Mouse (Mus musculus) skeletal muscle tissue, adult 2 months (tissue): ENCODE data around the gene Atxn7l1.

ENCODE experiments used
- DNase-seq: peaks from one replicate; pipeline ENCODE4 v3.0.0-alpha.2; 2012; ENCODE audit warnings: low read depth, low spot score

Atxn7l1 gene

DNA sequence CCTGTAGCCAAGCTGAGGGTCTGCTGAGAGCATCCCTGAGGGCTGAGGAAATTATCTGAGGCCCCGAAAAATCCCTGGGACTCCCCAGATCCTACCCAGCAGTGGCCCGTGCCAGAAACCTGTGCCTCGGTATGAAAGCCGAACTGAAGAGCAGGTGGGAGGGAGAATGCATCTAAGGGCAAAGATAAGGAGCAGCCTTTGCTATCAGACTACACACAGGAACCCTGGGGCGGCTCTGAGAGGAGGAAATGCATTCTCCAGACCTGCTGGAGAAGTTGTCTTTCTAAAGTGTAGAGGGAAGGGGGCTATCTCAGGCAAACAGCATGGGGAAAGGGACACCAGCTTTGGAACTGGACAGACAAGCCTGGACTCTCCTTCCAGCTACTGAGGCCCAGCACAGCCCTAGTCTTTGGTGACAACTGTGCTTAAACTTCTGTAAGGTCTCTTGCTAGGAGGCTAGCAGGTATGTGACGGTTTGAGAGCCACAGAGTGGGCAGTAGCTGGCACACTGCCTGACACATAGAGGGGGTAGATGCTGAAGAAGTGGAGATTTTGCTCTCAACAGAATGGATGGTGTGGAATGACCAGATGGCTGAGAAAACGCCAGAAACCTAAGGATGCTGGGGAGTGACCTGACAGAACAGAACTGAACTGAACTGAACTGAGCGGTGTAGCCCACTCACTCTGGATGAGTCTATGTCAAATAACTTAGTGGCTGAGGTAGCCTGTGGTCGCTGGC is 170.5 kb downstream of the Atxn7l1 start:
- no peak for DNase-seq

DNA sequence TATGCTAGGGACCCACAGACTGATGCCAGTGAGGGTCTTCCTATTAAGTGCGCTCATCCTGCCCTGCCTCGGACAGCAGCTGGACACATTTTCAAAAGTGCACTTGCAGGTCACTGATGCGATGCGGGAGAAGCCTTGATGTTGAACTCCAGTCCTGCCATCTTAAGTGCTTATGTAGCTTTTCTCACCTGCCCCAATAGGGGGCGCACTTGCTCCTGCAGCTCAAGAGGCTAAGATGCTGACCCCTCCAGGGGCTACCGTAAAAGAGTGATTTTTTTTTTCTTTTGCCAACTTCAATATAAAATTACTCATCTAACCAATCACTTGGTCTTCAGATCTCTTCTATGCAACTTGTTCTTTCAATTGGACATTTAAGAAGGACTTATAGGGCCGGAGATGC is 175.1 kb downstream of the Atxn7l1 start:
- no peak for DNase-seq

DNA sequence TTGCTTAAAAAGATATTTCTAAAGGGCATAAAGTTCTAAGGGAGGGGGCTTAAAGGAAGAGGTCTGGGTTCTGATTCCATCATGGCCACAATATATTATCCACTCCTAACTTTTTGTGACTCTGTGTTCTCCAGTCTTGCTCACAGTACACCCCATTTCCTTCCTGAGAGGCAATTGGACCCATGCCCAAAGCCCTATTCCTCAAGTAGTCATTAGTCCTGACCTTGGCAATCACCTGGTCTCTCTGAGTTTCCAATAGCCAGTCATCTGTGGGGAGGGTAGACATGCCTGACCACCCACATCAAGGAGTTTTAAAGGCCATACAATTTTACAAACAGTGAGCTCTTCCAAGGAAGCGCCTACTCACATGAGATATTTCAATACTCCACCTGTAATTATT is 176.3 kb downstream of the Atxn7l1 start:
- DNase-seq, result no peak

DNA sequence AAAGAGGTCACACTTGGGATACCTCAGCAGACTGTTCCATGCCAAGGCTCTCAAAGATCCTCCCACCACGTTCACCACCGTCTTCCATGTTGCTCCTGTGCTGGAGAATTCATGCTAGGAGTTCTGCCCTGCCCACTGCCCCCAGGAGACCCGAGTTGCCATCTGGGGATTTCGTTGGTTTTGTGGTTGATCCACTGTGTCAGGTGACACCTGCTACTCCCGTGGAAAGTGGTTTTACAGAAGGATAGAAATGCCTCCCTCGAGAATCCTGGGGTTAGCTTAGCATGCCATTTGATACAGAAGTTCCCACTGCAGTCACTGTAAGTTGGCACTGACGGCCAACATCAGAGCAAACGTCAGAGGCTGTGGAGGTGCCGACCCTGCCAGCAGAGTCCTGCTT is 177.9 kb downstream of the Atxn7l1 start:
- no peak for DNase-seq

DNA sequence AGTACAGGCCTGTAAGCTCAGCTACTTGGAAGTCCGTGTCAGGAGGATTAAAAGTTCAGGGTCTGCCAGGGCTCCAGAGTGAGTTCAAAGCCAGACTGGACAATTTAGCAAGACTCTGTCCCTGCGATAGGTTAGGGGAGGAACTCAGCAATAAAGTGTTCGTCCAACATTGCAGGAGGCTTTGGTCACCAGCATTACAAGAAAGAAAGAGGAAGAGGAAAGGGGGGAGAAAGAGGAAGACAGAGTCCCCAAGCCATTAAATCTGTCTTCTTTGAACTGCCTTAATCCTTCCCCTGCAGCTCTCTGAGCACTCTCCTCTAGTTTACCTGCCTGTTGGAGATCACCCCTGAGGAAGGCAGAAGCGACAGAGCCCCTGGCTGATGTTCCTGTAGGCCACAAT is 184.6 kb downstream of the Atxn7l1 start:
- no peak for DNase-seq

DNA sequence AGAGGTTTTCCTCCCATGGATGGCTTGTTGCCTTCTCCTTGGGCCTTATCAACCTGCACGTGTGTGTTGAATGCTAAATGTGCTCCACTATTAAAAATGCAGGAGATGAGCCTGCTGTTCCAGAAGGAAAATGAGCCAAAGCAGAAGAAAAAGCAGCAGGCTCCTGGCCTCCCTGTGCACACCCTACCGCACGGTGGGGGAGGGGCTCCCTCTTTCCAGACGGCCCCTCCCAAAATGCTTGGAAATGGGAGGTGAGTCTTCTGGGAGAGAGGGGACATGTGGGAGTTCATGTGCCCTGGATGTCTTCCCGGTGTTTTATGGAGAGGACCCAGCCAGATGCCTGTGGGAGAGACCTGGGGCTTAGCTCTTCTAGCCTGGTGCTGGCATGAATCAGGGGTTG is 185.3 kb downstream of the Atxn7l1 start:
- DNase-seq, result no peak

DNA sequence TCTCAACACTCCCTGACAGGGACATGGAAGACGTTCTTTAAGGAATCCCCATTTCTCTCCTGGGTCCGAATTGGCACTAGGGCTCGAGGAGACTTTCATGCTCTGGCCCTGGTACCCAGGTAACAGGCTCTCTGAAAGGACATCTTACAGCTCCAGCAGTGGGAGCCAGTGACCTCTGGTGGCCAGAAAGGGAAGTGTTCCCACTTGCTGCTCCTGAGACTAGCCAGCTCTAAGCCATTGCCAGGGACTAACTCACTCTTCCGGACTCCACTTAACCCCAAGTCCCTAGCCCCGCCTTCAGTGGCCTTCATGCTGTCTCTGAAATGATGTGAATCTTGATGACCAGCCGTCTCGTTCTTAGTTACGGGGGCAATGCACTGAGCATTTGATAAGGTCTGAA is 186.4 kb downstream of the Atxn7l1 start:
- peak; percentile 84 for DNase-seq

DNA sequence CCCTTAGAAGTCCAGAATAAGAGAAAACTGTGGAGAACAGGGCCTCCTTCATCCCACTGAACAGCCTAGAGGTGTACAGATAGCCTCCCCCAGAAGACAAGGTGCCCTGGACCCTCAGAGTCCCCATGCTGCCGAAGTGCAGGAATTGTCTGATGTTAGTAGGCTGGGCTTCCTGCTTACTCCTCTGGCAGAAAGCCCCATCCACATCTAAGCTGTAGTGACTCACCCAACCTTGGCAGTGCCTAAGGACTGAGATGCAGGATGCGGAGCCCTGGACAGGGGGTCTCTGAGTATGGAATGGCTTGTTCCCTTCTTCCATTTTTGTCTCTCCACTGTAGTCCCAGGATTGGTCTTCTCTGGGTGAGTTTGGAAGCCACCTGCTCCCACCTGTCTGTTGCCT is 187.0 kb downstream of the Atxn7l1 start:
- no peak for DNase-seq

DNA sequence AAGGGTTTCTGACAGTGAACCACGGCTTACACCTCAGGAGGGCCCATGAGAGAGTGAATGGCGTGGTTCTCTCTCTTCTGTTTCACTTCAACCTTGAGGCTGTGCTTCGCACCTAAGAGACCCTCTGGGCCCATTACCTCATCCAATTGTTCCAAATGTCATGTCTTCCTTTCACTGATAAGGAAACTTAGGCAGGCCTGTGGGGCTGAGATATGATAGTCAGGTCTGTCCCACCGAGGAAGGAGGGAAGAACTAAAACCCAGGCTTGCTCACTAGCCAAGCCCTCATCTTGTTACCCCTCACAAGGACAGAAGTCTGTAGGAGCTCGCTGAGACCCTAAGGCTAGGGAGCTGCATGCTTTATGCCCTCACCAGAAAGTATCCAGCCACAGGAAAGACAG is 187.5 kb downstream of the Atxn7l1 start:
- DNase-seq, result no peak

DNA sequence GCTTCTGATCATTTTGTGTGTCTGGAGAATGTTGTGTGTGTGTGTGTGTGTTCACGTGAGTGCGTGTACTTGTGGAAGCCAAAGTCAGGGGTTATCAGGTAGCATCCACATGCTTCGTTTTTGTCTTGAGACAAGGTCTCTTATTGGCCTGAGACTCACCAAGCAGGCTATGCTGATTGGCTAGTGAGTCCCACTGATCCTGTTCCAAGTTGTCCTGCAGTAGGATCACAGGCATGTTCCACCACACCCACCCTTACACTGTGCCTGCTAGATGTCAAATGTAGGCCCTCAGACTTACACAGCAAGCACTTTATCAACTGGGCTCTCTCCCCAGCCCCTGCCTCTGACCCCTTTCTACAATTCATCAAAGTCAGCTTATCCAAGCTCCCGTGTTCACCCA is 187.9 kb downstream of the Atxn7l1 start:
- DNase-seq, result no peak

DNA sequence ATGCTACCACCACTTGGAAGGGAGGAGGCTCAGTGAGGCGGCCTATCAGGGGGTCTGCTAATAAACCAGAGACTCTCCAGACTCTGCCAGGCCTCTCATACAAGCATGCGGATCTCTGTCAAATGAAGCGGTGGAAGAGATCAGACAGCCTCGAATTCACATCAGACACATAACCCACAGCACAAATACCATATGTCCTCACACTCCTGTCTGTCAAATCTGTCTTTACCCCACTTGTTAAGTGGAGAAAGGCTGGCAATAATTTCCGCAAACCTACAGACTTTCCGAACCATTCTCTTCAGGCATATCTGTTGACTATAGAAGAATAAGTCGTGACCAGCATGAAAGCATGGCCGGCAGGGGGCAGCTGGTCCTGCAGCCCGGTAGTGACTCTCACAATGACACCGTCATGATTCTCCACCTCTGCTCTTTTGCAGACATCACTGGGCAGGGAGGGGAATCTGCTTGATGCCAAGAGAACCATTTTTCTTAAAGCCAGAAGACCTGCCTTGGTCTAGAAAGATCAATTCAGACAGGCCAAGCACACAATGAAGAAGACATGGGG is 189.2 kb downstream of the Atxn7l1 start:
- no peak for DNase-seq

DNA sequence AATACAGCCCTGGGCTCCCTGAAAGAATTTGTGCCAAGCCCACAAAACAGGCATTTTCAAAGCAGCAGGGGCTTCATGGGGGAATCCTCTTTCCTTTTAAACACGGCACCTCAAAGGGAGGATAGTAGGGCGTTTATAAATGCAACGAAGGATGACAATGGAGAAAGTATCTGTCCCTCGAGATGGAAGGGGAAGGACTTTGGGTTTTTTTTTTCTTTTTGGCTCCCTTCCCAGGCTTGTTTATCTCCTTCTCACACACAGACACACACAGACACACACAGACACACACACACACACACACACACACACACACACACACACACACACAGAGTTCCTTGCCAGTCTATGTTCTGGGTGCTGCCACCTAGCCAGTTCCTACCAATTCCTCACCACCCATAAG is 189.8 kb downstream of the Atxn7l1 start:
- DNase-seq, result no peak

DNA sequence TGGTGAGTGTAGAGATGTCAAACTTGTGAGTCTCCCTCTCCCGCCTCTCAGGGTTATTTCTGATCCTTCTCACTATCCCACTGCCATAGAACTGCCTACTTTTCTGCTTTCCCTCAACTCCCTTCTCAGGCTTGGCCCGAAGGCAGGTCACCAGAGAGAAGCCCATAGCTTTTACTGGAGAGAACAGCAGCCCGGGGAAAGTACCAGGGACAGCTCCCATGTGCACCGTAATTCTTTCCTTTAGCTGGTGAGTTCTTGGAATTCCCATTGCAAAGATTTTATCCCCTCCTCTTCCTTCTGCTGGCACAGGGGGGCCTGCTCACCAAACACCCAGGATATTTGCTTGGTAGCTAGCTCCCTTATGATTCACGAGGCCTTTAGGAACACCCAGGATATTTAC is 190.7 kb downstream of the Atxn7l1 start:
- DNase-seq, result no peak

DNA sequence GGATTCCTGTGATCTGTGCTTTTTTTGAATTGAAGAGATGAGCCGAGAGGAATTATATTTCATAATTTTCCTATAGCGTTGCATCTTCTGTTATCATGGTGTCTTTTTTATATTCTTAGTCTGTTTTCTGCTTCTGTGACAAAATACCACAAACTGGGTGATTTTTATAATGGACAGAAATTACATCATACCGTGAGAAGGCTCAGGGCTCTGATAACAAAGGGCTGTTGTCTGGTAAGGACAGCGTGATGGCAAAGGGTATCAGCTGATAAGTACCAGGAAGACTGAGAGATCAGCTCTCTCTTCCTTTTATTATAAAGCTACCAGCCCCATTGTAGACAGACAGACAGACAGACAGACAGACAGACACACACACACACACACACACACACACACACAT is 192.3 kb downstream of the Atxn7l1 start:
- no peak for DNase-seq

DNA sequence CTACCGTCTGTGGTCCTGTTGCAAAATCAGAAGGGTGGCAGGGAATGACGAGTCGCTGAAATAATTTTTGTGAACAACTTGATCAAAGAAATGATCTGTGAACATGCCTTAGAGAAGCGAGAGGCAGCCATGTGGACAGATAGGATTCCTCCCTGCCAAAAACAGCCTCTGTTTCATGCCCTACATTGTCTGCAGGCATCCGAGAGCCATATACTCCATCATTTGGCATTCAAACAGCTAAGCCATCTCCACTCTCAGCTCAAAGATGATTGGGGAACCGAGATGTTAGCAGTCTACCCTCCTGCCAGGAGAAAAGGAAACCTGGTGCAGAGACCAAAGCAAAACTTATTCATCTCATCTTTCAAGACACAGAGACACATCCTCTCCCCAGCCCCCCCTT is 193.2 kb downstream of the Atxn7l1 start:
- no peak for DNase-seq

DNA sequence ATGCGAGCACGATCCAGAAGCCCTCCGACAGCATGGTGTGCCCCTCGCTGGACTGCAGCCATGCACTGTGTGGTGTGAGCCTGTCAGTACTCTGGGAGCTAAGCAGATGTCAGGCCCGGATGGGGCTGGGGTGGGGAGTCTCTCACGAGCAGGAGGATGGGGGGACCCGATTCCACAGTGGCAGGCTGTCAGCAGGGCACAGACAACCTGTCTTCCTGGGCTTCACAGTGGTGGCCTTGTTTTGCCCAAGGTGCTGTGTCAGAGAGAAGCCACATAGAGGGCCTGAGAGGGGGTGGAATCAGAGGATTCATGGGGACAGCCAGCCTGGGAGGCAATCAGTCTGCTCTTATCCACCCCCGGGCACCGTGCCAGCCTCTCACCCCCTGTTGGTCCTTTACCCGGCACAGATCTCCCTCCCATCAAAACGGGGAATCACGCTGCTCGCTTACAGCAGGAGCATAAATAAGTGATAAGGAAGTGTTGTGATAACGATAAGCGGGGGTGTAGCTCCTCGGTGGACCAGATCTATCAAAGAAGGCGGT is 193.9 kb downstream of the Atxn7l1 start:
- DNase-seq, result no peak

DNA sequence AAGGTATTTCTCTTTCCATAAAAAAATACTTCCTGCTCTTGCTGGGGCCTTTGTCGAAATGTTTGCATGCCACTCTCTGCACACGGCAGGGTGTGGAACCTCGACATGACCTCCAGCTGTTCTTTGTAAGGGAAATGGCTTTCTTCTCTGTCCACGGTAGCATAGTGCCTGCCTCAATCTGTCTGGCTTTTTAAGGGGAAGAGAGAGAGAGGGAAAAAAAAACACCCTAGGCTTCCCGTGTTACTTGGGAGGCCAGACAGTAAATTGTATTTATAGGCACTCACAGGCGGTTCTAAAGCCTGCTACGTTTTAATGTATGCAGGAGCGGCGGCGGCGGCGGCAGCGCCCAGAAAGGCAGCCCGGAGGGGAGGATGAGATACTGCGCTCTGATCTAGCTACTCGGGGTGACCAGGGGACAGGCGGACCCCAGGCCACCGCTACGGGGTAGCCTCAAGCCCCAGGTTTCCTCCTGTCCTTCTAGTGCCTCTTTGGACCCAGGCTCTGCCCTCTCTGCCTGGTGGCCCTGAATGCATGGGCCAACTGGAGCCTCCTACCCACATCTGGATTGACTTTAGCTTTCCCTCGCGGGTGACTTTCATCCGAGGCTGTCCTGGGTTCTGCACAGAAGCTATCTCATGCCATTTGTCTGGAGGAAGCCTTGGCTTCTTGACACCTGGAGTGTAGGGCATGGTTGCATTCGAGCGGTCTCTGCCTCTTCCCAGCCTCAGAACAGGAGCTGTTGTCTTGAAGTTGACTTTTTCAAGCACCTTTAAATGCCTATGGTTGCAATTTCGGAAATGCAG is 197.7 kb downstream of the Atxn7l1 start:
- DNase-seq, result no peak

DNA sequence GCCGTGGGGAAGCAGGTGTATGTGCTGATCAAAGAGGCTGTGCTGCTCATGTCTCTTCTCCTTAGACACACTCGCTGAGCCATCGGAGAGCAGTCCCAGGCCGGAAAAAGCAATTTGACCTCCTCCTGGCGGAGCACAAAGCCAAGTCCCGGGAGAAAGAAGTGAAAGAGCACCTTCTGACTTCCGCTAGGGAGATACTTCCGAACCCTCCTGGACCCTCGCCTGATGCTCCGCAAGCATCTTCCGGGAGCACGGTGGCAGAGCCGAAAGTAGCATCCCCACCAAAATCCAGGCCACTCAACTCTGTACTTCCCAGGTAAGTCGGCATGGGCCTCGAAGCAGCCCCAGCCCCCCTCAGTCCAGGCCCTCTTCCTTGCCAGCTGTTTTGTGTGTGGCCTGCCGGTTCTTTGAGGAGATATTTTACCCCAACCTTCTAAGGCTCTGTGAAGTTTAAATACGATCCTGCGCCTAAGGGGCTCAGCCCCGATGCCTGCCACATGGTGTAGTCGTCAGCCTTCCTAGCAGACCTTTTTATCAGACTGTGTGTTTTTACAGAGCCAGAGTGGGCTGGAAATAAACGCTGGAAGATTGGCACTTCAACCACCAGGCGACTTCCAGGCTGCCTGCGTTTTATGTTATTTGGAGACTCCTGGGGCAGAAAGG is 198.4 kb downstream of the Atxn7l1 start:
- DNase-seq, result no peak

DNA sequence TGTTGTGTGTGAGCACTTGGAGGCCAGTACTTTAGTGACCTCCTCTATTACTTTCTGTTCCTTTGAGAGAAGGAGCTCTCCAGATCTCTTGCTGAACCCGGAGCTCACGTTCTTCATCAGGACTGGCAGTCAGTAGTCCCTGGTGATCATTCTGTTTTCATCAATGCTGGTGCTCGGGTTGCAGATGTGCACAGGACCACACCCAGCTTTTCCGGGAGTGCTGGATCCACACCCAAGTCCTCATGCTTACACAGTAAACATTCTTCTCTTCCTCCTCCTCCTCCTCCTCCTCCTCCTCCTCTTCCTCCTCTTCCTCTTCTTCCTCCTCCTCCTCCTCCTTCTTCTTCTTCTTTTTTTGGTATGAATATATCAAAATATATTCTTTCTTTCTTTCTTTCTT is 205.2 kb downstream of the Atxn7l1 start:
- DNase-seq, result peak; percentile 41

DNA sequence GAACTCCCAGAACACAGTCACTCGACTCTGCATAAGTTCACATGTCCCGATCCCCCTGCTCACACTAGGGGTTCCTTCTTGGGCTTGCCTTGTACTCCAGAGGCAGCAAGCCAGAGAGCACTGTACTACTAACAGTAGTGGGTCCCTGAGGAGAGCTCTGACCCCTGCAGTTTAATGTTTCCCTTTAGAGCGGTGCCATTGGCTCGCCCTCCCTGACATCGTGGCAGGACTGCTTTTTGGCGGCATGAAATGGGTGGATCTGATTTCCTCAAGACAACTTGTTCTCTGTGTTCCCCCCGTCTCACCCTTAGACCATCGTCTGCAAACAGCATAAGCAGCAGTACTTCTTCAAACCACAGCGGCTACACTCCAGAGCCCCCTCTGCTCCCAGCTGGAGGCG is 210.9 kb downstream of the Atxn7l1 start:
- peak; percentile 39 for DNase-seq

DNA sequence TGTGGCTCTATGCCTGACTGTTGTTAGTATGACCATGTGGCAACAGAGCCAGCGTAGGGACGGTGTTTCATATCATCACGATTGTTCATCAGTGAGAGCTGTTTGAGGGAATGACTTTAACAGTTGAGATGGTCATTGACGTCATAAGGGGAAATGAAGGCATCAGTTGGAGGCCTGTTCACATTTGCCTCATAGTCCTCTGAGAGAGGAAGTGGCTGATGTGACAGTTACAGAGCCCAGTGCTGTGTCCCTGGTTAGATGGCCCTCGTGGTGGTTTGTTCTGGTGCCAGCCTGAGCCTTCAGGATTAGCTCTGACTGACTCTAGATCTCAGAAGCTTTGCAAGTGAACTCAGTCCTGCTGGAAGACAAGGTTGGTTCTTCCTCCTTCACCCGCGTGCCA is 211.7 kb downstream of the Atxn7l1 start:
- no peak for DNase-seq

DNA sequence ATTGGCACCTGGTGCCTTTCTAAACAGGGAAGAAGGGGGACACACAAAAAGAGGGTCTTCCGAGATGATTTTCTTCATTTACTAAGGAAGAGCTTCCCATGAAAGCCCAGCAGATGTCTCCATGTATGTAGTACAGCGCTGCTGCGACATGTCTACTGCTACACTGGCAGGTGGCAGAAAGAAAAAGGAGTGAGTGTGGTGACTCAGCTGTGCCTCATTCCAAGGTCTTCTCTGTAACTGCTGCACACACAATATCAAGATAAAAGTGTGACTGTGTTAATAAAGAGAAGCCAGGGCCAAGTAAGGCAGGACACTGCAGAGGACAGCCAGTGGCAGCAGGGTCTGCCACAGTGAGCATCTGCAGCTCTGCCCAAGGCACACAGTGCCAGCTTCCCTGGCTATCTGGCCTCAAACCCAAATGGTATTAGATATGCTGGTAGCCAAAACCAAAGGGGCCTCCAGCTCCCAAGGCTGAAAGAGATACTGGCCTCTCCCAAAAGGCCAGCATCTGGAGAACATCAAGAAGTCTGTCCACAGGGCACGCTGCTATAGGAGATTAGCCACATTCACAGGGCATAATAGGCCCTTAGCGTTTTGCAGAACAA is 212.5 kb downstream of the Atxn7l1 start:
- no peak for DNase-seq
